Mouse (Mus musculus) lung, embryonic 15.5 days (tissue): ENCODE measurements at regions not wholly inside any gene's neighbourhood (a gene's known extent, or its start where the extent isn't known, plus 50 kb on each side); places are given as distances from the start of the nearest gene placed in this dataset.

Experiments
- ATAC-seq: fragments of 200-750 bp; cut with Nextera tagmentation; 2 replicates; pipeline ENCODE4 v1.8.0; 2017; ENCODE audit warnings: moderate number of reproducible peaks, borderline replicate concordance; ENCODE audit not compliant: low FRiP score, low TSS enrichment; ENCODE audit errors: extremely low read depth
- H3K27ac ChIP-seq: fragments of 300-500 bp; sonication (generic); 2 replicates; pipeline ENCODE4 v1.5.1; 2015; ENCODE audit warnings: moderate library complexity, mild to moderate bottlenecking, inconsistent platforms
- H3K27me3 ChIP-seq: fragments of 300-500 bp; sonication (generic); 2 replicates; pipeline ENCODE4 v1.6.1; 2015; ENCODE audit warnings: inconsistent platforms
- H3K36me3 ChIP-seq: fragments of 300-500 bp; sonication (generic); 2 replicates; pipeline ENCODE4 v1.6.1; 2015; ENCODE audit warnings: inconsistent platforms
- H3K4me1 ChIP-seq: fragments of 300-500 bp; sonication (generic); 2 replicates; pipeline ENCODE4 v1.6.1; 2015; ENCODE audit warnings: inconsistent platforms
- H3K4me2 ChIP-seq: fragments of 300-500 bp; sonication (generic); 2 replicates; pipeline ENCODE4 v1.6.1; 2015; ENCODE audit warnings: inconsistent platforms, mild to moderate bottlenecking, moderate library complexity
- H3K4me3 ChIP-seq: fragments of 300-500 bp; sonication (generic); 2 replicates; pipeline ENCODE4 v1.5.1; 2015; ENCODE audit warnings: mild to moderate bottlenecking, inconsistent platforms
- H3K9ac ChIP-seq: fragments of 300-500 bp; sonication (generic); 2 replicates; pipeline ENCODE4 v1.6.1; 2015; ENCODE audit warnings: inconsistent platforms
- H3K9me3 ChIP-seq: fragments of 300-500 bp; sonication (generic); 2 replicates; pipeline ENCODE4 v1.6.1; 2016; ENCODE audit warnings: inconsistent platforms
- WGBS: fragments of 180-500 bp; shearing (Covaris S2); methylation state at CpG from one replicate; pipeline ENCODE4 v1.1.7; 2015; 5-methylcytosine and 5-hydroxymethylcytosine counted together

DNA sequence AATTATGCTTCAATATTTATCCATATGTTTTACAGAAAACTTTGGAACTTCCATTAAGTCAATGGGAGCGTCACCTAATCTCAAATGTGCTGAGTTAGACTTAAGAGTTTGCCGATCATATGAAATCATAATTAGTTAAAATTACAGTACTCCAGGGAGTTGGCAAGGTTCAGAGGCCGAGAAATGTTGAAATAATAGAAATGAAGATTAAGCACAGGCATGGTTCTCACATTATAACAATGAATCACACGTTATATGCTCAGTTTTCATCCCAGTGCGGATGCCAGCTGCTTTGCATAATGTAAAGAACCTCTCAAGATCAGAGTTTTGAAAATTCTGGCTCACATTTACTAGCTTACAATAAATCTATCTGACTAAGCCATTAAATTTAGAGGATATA, 612.7 kb upstream of the N6amt1 start:
- no peak overlapping the region for H3K4me3 ChIP-seq
- no peaks in the 10 kb centered on the region for H3K4me1 ChIP-seq
- no peak for ATAC-seq
- no peaks in the 10 kb centered on the region for H3K27me3 ChIP-seq
- no peak overlapping the region for H3K27ac ChIP-seq
- H3K36me3 ChIP-seq, result no peaks in the 10 kb centered on the region
- H3K9me3 ChIP-seq, result no peaks in the 10 kb centered on the region
- no peak overlapping the region for H3K4me2 ChIP-seq
- whole genome bisulfite sequencing, result 67% methylated on average over 5 of the region's 5 CpGs
- no peak overlapping the region for H3K9ac ChIP-seq

DNA sequence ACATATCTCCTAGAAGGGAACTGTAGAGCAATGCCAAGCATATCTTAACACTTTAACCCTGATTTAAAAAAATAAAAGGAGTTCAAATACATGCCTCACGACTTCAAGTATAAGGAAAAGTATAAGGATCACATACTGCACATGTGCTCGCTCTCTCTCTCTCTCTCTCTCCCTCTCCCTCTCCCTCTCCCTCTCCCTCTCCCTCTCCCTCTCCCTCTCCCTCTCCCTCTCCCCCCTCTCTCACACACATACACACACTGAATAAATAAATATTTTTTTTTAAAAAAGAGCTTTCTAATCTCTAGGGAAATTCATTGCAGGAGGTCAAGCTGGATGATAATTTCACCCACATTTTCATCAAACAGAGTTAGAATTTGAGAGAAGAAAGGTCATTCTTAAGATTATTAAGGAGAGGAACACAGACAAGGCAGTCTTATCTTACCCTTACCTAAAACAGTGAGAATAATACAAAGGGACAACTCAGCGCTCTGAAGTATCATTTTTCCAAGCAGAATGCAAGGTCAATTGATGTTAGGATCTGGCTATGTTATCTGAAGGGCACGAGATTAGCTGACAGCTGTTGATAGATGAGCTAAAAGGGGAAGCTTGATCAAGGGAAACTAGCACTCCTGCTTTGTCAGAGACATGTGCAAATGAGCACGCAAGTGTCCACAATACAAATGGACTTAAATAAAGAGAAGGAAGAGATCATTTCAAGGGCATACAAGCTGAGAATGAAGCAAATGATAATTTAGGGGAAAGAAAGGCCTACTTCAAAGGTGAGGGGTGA, 634.8 kb upstream of the N6amt1 start:
- H3K36me3 ChIP-seq, result no peaks in the 10 kb centered on the region
- no peak overlapping the region for H3K27ac ChIP-seq
- H3K9me3 ChIP-seq, result no peaks in the 10 kb centered on the region
- WGBS, result 22% methylated on average over 5 of the region's 5 CpGs
- H3K4me1 ChIP-seq, result no peaks in the 10 kb centered on the region
- H3K27me3 ChIP-seq, result no peaks in the 10 kb centered on the region
- H3K9ac ChIP-seq, result no peak overlapping the region
- H3K4me2 ChIP-seq, result no peak overlapping the region
- ATAC-seq, result no peak
- H3K4me3 ChIP-seq, result no peak overlapping the region

DNA sequence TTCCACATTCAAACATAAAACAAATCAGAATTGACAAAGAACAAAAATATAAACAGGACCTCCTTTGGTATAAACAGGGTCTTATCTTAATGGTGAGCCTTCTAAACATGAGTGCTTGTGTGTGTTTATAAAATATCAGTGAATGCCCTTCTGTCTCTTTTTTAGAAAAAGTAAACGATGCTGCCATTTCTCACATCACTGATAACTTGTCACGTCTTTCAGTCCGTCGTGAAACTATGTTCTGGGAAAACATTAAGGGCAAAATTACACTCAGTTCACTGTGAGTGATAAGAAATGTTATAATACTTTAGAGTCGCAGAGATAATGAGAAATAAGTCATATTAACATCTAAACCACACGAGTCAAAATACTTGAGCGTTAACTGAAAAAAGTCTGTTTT, 635.6 kb upstream of the N6amt1 start:
- no peaks in the 10 kb centered on the region for H3K36me3 ChIP-seq
- 23% methylated on average over 7 of the region's 7 CpGs for WGBS
- H3K9ac ChIP-seq, result no peak overlapping the region
- no peak overlapping the region for H3K4me3 ChIP-seq
- no peaks in the 10 kb centered on the region for H3K4me1 ChIP-seq
- H3K27me3 ChIP-seq, result no peaks in the 10 kb centered on the region
- no peaks in the 10 kb centered on the region for H3K9me3 ChIP-seq
- H3K27ac ChIP-seq, result no peak overlapping the region
- H3K4me2 ChIP-seq, result no peak overlapping the region
- ATAC-seq, result no peak; the same call in 1 of the 2 replicates

DNA sequence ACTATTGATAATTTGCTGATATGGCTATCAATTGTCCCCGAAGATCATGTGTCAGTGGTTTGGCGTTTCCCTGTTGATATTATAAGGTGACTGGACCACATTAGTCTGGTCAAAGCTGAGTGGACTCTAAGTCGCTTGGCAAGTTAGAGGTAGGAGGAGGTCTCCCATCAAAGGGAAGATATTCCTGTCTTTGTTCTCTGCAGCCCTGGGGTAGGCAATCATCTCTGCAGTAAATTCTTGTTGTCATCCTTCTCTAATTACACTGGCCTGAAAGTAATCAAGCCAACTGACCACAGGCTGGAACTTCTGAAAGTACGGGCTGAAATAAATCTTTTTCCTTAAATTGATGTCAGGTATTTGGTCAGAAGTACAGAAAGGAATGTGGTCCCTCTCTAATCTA, 652.3 kb upstream of the N6amt1 start:
- Histone ChIP-seq H3K4me1 (no peaks in the 10 kb centered on the region), H3K9ac (no peak overlapping the region), H3K27me3 (no peaks in the 10 kb centered on the region), H3K4me3 (no peak overlapping the region), H3K9me3 (no peaks in the 10 kb centered on the region), H3K4me2 (no peak overlapping the region), H3K27ac (no peak overlapping the region), H3K36me3 (no peaks in the 10 kb centered on the region)
- no peak for ATAC-seq
- 64% methylated on average over 4 of the region's 4 CpGs for WGBS

DNA sequence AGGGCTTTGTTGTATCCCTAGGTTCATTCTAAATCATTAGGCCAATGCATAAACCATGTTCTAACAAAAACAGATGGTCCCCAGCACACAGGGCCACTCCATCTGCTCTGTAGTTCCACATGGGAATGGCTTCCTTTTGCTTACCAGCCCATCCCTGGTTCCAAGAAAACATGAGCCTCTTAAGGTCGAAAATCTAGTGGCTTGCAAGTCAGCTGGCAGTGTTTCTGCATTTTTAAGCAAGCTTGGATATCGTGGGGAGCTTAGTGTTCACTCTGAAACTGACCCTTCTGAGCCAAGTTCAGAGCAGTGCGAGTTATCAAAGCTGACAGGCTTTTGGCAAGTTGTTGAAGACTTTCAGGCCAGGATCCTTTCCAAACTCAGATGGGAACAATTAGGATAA, 659.5 kb upstream of the N6amt1 start:
- Histone ChIP-seq H3K4me1 (no peaks in the 10 kb centered on the region), H3K9me3 (no peaks in the 10 kb centered on the region), H3K4me2 (no peak overlapping the region), H3K36me3 (no peaks in the 10 kb centered on the region), H3K9ac (no peak overlapping the region), H3K4me3 (no peak overlapping the region), H3K27ac (no peak overlapping the region), H3K27me3 (no peaks in the 10 kb centered on the region)
- ATAC-seq, result peak; percentile 75; the same call in 1 of the 2 replicates
- 25% methylated on average over 3 of the region's 3 CpGs for WGBS

DNA sequence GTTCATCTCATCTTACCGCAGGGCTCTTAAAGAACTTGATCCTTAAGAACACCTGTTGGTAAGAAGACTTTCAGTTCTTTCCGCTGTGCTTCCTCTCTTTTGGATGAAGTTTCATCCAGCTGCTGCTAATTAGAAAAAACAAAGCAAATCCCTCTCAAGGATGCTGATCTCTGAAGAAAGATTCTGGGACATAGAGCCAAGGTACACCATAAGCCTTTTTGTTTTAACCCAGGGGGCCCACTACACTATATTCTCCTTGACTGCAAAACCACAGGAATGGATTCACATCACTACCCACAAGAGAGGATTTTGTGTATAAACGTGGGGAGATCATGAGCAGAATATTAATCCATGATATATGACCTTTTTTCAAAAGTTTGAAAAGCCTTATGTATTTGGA, 694.8 kb upstream of the N6amt1 start:
- H3K4me3 ChIP-seq, result no peak overlapping the region
- H3K9ac ChIP-seq, result no peak overlapping the region
- 62% methylated on average over 3 of the region's 3 CpGs for WGBS
- no peaks in the 10 kb centered on the region for H3K4me1 ChIP-seq
- H3K9me3 ChIP-seq, result no peaks in the 10 kb centered on the region
- H3K4me2 ChIP-seq, result no peak overlapping the region
- no peak for ATAC-seq
- H3K27me3 ChIP-seq, result no peaks in the 10 kb centered on the region
- H3K27ac ChIP-seq, result no peak overlapping the region
- no peaks in the 10 kb centered on the region for H3K36me3 ChIP-seq

DNA sequence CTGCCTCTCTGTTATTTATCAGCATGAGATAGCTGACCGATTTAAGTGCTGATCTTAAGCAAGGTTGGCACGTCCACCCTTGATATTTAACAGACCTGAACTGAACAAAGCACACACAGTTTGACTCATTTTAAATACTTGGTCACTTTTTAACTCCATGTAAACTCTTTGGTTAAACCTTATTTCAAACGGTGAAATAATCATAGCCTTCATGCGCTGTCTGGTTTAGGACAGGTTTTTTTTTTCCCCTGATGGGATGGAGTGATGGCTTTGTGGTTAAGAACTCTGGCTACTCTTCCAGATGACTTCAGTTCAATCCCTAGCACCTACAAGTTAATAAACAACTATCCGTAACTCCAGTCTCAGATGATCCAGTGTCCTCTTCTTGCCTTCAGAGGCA, 706.7 kb upstream of the N6amt1 start:
- no peak for ATAC-seq
- no peak overlapping the region for H3K9ac ChIP-seq
- 63% methylated on average over 5 of the region's 5 CpGs for WGBS
- H3K27me3 ChIP-seq, result no peaks in the 10 kb centered on the region
- H3K4me3 ChIP-seq, result no peak overlapping the region
- H3K36me3 ChIP-seq, result no peaks in the 10 kb centered on the region
- H3K4me1 ChIP-seq, result 0 out of 2 replicates have a peak, but pooled peaks cover 3% of the 10 kb centered on the region
- H3K27ac ChIP-seq, result no peak overlapping the region
- no peaks in the 10 kb centered on the region for H3K9me3 ChIP-seq
- no peak overlapping the region for H3K4me2 ChIP-seq

DNA sequence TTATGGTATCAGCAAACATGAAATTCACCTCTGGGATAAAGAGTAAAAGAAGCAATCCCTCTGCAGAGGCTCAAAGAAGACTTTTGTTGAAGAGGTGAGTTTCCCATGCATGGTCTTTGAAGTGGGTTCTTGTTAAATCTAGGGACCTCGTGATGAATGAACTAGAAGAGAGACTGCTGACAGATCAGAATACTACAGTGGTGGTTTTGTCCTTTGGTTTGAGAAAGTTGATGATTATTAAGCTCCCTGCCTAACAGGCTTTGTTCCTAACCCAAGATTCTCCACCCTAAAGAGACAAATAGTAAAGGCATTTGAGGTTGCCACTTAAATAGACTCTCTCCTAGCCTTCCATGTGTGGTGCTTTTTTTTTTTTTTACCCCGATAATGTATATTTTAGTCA, 707.2 kb upstream of the N6amt1 start:
- Histone ChIP-seq H3K9me3 (no peaks in the 10 kb centered on the region), H3K9ac (no peak overlapping the region), H3K27ac (no peak overlapping the region), H3K4me2 (no peak overlapping the region), H3K36me3 (no peaks in the 10 kb centered on the region), H3K4me3 (no peak overlapping the region), H3K4me1 (0 out of 2 replicates have a peak, but pooled peaks cover 3% of the 10 kb centered on the region), H3K27me3 (no peaks in the 10 kb centered on the region)
- no peak for ATAC-seq
- WGBS, result 38% methylated on average over 2 of the region's 2 CpGs

DNA sequence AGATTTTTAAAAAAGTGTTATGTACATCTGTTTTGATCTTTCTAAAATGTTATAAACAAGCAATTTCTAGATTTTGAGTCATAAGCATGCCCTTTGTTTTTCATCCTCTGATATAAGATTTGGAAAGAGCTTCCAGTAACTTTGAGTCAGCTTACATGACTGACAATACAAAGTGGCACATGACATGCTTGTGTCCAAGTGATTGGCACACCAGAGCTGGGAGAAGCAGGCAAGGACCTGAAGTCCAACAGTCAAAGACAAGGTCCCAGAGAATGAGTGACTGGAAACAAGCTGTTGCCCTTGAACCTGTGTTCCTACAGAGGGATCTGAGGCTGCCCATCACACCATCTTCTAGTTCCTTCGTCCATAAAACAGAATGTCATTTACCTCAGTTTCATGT, 708.5 kb upstream of the N6amt1 start:
- Histone ChIP-seq H3K27me3 (no peaks in the 10 kb centered on the region), H3K36me3 (no peaks in the 10 kb centered on the region), H3K9ac (no peak overlapping the region), H3K9me3 (no peaks in the 10 kb centered on the region), H3K27ac (no peak overlapping the region), H3K4me1 (0 out of 2 replicates have a peak, but pooled peaks cover 3% of the 10 kb centered on the region), H3K4me2 (no peak overlapping the region), H3K4me3 (no peak overlapping the region)
- 62% methylated on average over 1 of the region's 1 CpGs for WGBS
- ATAC-seq, result no peak

DNA sequence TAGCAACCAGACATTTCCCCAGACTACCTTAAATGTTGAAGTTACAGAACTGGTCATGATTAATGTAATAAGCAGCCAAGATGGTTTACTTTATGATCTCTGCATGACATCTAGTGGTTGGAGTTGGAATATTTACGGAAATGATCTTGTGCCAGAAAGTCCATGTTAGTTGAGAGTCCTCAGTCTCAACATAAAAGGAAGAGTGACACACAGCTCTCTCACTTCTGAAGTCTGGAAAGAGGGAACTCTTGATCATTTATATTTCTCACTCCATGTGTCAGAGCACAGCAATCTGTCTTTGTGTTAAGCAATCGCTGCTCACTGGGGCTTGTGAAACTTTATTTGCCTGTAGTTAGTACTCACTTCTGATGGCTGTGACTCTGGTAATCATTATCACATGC, 709.1 kb upstream of the N6amt1 start:
- ATAC-seq, result peak; percentile 75; the same call in 1 of the 2 replicates
- Histone ChIP-seq H3K27ac (no peak overlapping the region), H3K4me2 (no peak overlapping the region), H3K9me3 (no peaks in the 10 kb centered on the region), H3K27me3 (no peaks in the 10 kb centered on the region), H3K9ac (no peak overlapping the region), H3K36me3 (no peaks in the 10 kb centered on the region), H3K4me3 (no peak overlapping the region), H3K4me1 (0 out of 2 replicates have a peak, but pooled peaks cover 3% of the 10 kb centered on the region)
- WGBS, result 13% methylated on average over 2 of the region's 2 CpGs

DNA sequence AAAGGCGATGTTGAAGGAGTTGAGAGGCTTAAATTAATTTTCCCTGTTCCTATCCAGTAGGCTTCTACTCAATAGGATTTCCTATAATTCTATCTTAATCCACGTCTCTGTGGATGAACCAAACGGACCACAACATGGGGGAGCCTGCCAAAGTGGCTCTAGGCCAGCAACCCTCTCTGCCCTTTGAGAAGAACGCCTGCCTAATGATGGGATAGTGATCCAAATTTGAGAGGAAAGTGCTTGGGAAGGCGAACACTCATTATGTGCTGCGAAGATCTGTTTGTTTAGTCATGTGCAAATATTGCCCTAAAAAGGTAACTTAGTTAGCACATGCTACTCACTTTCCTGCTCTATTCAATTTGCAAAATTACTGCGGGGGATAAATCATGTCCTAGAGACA, 702.5 kb upstream of the Adamts5 start:
- H3K27me3 ChIP-seq, result no peaks in the 10 kb centered on the region
- no peaks in the 10 kb centered on the region for H3K36me3 ChIP-seq
- no peaks in the 10 kb centered on the region for H3K9me3 ChIP-seq
- no peak overlapping the region for H3K27ac ChIP-seq
- H3K4me1 ChIP-seq, result no peaks in the 10 kb centered on the region
- ATAC-seq, result no peak
- no peak overlapping the region for H3K4me3 ChIP-seq
- 40% methylated on average over 7 of the region's 7 CpGs for WGBS
- H3K9ac ChIP-seq, result no peak overlapping the region
- H3K4me2 ChIP-seq, result no peak overlapping the region

DNA sequence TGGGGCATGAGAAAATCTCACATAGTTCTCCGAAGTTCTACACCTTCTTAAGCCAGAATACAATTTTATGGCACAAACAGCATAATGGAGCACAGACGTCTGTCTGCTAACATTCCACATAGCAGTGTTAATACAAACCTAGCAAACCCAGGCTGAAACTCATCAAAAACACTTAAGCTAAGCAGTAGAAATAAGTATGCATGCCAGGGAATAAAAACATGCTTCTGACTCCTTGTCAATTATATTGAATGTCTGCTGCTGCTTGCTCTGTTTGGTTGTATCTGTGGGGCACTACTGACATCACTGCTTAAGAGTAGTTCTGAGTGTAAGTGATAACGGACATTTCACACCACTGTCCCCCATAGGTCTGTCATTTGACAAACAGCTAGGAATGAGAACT, 693.4 kb upstream of the Adamts5 start:
- peak; percentile 95 for ATAC-seq
- 0 out of 2 replicates have a peak, but pooled peaks cover 5% of the 10 kb centered on the region for H3K4me1 ChIP-seq
- H3K9ac ChIP-seq, result no peak overlapping the region
- no peaks in the 10 kb centered on the region for H3K36me3 ChIP-seq
- H3K4me3 ChIP-seq, result no peak overlapping the region
- WGBS, result 32% methylated on average over 3 of the region's 3 CpGs
- no peak overlapping the region for H3K27ac ChIP-seq
- no peaks in the 10 kb centered on the region for H3K9me3 ChIP-seq
- no peaks in the 10 kb centered on the region for H3K27me3 ChIP-seq
- H3K4me2 ChIP-seq, result no peak overlapping the region
